Mouse (Mus musculus) heart, adult 2 months (tissue): ENCODE results near the gene Olfr722.

Source experiments
- CTCF ChIP-seq: fragments of 200-600 bp; IDR thresholded peaks from 2 replicates; pipeline ENCODE4 v1.8.1; 2022; ENCODE audit warnings: antibody characterized with exemption, mild to moderate bottlenecking, moderate library complexity
- POLR2A ChIP-seq: fragments of 200-500 bp; IDR thresholded peaks from 2 replicates; pipeline ENCODE4 v1.6.1; 2011; ENCODE audit warnings: mild to moderate bottlenecking, low read depth, low read length, control low read depth; ENCODE audit not compliant: insufficient read depth

- no peak for TF ChIP-seq CTCF
- no peak for TF ChIP-seq POLR2A
Measured at GRCm38 (mm10) chr14:49901899-49902298, at the start of gene Olfr722.
